Mouse (Mus musculus) 3134 (cell line): Measurements from ENCODE around the gene St8sia1.

Experiments
- DNase-seq: peaks from one replicate; pipeline ENCODE4 v3.0.0-alpha.2; 2011; ENCODE audit warnings: low spot score; ENCODE audit not compliant: insufficient read length; ENCODE audit errors: extremely low read depth

Gene St8sia1

GRCm38 (mm10) chr6:142873795-142874563 lies 90.3 kb downstream of the St8sia1 start:
- DNase-seq, result no peak

- DNase-seq, result no peak
These were observed 94.4 kb downstream of the St8sia1 start for GRCm38 (mm10) chr6:142869715-142870422.

- DNase-seq, result peak; percentile 53
These were observed 96.7 kb downstream of the St8sia1 start for GRCm38 (mm10) chr6:142867471-142868055.

GRCm38 (mm10) chr6:142867023-142867422 lies 97.2 kb downstream of the St8sia1 start:
- no peak for DNase-seq

- DNase-seq, result no peak
These were observed 99.1 kb downstream of the St8sia1 start for GRCm38 (mm10) chr6:142865199-142865598.

GRCm38 (mm10) chr6:142863881-142864280 lies 100.4 kb downstream of the St8sia1 start:
- no peak for DNase-seq

- no peak for DNase-seq
These were observed 102.0 kb downstream of the St8sia1 start for GRCm38 (mm10) chr6:142862265-142862664.

- no peak for DNase-seq
These were observed 103.9 kb downstream of the St8sia1 start for GRCm38 (mm10) chr6:142860396-142860795.

- no peak for DNase-seq
These were observed 104.3 kb downstream of the St8sia1 start for GRCm38 (mm10) chr6:142859946-142860345.

GRCm38 (mm10) chr6:142858937-142859336 lies 105.3 kb downstream of the St8sia1 start:
- no peak for DNase-seq

GRCm38 (mm10) chr6:142856258-142856874 lies 107.9 kb downstream of the St8sia1 start:
- no peak for DNase-seq

- no peak for DNase-seq
These were observed 108.5 kb downstream of the St8sia1 start for GRCm38 (mm10) chr6:142855761-142856160.

- no peak for DNase-seq
These were observed 111.6 kb downstream of the St8sia1 start for GRCm38 (mm10) chr6:142852419-142853377.

- DNase-seq, result no peak
These were observed 113.8 kb downstream of the St8sia1 start for GRCm38 (mm10) chr6:142850436-142850835.

- DNase-seq, result no peak
These were observed 114.9 kb downstream of the St8sia1 start for GRCm38 (mm10) chr6:142849326-142849725.

- DNase-seq, result no peak
These were observed 116.2 kb downstream of the St8sia1 start for GRCm38 (mm10) chr6:142847914-142848674.

GRCm38 (mm10) chr6:142846855-142847254 lies 117.4 kb downstream of the St8sia1 start:
- no peak for DNase-seq

- DNase-seq, result no peak
These were observed 119.2 kb downstream of the St8sia1 start for GRCm38 (mm10) chr6:142845066-142845465.

- no peak for DNase-seq
These were observed 120.2 kb downstream of the St8sia1 start for GRCm38 (mm10) chr6:142844061-142844460.
